Mouse (Mus musculus) frontal cortex, postnatal 10 days (tissue): ENCODE results near the gene Dcst1.

Source experiments
- DNase-seq, 2 experiments: peaks; one replicate each; pipeline ENCODE4 v3.0.0; 2022; ENCODE audit warnings: low spot score in 2 of 2, mixed read lengths in 1 of 2

Gene Dcst1

DNA sequence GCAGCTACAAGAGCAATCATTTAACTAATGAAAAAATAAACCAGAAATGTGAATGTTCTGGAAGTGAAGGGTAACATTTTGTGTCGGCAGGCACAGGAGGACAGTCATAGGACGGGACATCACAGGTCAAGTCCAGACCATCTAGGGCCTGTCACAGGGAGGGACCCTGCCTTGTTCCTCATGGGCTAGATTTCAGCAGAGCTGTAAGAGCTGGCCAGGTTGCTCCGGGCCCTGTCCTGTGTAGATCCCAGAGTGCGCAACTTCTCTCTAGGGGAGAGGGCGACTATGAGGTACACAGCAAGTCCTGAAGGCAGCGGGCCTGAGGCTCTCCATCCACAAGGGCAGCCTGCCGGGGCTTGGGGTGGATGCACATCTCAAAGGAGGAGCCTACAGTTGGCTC lies 3.4 kb downstream of the Dcst1 start, which contains the start of gene Dcst2:
TSS of gene Dcst2 (plus strand) at position 301 of the 400 bp plus-strand sequence.
- no peak for DNase-seq

DNA sequence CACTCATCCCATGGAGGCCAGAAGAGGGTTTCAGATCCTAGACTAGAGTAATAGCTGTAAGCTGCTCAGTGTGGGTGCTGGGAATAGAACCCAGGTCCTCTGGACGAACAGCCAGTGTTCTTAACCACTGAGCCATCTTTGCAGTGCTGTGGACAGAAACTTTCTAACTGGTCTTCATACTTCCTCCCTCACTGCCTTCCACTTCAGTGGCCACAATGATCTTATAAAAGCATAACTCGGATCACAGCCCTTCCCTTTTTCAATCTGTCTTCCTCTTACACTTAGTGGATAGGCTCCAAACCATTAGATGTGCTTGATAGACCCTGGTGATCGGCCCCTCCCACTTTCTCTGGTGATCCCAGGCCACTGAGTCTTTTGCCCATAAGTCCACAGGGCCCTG lies 4.8 kb downstream of the Dcst1 start:
- no peak for DNase-seq

DNA sequence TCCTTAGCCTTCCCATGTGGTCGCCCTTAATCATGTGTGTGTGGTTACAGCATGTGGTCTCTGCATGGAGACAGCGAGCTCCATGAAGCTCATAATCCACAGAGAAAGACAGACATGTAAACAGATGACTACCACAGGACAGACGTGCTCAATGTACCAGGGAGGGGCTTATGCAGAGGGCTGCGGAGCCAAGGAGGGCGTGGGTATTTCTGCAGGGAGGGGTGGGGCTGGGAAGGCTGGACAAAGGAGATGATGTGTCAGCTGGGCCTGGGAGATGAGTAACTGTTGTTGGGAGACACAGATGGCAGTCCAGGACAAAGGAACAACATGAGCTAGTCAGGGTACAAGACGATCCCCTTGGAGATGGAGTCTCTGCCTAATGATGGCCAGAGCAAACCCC lies 5.4 kb downstream of the Dcst1 start:
- no peak for DNase-seq

DNA sequence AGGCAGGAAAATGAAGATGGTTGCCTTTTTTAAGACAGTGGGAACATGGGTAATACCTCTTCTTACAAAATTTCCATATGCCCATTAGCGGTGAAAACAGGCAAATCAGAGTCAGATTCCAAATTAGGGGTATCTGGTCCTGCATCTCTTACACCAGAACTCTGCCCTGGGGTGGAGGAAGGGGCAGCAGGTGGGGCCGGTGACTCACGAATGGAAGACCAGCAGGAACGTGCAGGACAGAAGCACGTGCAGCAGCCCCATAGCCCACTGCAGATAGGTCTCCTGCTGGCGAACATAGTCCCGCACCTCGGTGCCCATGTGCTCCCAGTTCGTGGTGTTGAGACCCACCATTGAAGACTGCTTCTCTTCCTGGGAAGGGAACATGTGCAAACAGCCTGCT lies 9.0 kb downstream of the Dcst1 start:
- no peak for DNase-seq

DNA sequence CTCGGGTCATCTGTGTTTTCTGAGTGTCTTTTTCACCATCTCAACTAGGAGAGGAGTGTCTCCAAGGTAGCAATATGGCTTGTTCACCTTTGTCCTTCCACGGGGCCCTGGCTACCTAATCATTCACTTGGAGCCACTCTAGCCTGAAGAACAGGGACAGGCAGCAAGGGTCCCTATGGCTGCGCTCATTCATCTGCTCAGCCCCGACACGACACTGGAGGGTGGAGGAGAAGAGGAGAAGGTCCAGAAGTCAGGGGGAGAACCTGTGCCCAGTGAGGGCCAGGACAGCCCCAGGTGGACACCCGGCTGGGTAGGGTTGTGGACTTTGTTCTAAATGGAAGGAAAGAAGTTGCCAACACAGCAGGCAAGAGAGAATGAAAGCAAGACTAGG lies 9.5 kb downstream of the Dcst1 start:
- no peak for DNase-seq

DNA sequence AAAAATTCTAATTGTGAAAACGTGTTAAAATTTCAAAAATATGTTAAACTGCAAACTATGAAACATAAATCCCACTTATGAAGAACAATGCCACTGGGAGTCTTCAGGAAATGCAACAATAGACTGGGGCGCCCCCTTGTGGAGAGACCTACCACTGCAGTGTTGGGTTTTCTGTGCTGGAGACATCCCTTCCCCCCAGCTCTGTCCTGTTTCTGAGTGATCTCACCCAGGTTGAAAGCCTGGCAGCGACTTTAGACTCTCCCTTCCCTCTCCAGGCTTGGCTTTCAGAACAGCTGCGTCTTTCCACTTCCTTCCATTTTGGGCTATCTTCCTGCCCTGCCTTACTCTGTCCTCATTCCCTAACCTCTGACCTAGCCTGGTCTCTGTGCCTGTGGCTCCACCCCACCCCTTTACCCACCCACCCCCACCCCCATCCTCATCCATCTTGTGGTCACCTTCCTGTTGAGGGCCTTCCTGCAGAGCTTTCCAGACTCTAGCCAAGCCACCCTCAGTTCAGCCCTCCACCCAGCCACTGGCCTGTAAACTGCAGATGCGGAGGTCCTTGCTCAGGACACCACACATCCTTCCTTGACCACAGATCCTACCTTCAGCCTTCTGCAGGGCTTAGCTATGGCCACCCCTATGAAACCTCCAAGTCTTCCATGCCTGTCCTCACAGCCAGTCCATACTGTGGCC lies 10.1 kb downstream of the Dcst1 start:
- peak in 1 of 2 experiments; percentile 75 for DNase-seq

DNA sequence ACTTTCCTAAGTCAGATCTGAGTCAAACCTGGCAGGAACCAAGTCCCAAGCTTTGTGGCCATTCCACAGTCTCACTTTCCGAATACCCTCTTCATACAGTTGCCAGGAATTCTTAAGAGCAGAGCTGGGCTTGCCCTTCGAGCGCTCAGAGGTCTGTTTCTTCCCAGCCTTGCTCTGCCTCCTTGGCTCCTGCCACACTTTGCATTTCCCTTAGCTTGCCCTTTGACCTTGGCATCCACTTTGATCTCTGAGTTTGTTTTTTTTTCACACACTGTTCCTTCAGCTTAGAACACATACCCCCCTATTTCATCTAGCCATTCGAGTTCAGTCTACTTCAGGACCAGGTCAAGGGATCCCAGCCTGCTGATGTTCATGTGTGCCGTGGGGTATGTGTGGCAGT lies 13.8 kb downstream of the Dcst1 start:
- DNase-seq = no peak

DNA sequence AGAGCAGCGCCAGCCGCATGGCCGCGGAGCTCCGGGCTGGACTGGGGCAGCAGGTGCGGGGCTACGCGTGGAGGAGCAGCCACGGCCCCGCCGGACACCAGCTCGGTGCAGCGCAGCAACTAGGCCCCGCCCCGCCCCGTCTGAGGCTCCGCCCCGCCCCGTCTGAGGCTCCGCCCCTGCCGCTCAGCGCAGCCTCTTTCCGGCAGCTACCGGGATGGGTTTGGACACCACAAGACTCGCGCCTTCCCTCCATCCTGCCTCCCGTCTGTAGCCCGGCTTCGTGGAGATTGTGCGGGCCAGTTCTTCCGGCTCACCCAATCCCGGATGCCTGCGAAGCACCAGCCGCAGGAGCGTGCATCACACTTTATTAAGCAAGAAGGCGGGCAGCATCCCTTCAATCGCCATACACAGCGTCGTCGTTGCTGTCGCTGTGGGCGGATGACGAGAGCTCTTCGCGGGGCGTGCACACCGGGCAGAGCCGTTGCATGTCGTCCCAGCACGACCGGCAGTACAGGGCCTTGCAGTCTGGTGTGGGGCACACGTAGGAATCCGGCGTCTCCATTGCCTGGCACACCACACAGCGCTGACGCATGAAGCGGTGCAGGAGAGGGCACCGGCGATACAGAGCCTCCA lies 15.1 kb downstream of the Dcst1 start, which contains the start of gene Adam15:
TSS of gene Adam15 (minus strand) at position 128 of the 633 bp plus-strand sequence.
- peak; percentile 83 to 86 for DNase-seq

DNA sequence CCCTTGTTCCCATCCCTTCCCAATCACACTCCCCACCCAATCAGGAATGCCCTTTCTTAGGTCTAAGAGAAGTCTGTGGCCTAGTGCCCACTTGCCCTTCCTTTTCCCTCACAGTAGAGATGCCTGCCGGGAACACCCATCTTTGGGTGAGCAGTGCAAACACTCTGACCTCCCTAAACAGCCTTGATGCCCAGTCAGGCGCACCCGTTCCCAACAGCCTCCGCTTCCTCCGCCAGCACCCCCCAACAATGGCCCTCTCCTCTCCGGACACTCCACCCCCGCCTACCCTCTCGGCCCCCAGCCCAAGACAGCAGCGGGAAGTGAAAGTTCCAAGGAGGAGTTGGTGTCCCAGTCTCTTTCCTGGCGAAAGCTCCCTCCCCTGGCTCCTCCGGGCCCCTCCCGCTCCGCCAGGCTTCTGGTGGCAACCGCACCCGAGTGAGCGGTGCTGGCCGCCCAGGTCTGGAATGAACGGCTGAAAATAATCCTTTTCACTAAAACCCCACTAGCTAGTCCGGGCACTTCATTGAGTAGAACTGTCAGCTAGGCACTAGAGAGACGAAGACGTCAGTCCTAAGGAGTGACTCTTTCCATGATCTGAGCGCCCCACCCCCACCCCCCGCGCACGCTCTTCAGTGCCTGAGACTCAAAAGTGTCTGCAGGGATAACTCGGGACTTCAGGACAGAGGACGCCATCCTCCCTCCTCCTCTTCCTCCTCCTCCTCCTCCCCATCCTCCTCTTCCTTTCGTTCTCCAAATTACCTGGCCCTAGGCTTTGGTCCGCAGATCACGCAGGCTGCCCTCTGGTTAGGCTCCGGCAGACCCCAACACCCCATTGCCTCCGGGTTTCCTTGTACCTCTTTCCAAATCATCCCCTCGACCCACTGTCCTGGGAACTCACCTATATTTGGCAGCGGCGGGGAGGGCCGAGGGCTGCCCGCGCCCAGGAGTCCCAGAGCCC lies 15.9 kb downstream of the Dcst1 start:
- no peak for DNase-seq

DNA sequence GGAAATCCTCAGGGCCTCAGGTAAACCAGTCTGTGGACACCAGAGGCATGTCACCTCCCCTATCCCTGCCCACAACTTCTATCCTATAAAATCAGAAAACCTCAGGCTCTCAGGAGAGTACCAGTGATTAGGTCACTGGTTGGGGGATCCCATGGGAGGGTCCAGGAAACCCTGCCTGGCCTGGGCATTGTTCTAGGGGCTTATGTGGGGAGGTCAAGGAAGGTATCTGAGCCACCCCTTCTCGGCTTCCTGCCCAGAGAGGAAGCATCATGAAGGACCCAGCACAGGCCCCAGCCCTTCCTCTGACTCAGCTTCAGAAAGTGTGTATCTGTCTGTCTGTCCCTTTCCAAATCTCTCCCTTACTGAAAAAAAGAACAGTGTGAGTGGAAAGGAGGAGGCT lies 17.1 kb downstream of the Dcst1 start:
- no peak for DNase-seq

DNA sequence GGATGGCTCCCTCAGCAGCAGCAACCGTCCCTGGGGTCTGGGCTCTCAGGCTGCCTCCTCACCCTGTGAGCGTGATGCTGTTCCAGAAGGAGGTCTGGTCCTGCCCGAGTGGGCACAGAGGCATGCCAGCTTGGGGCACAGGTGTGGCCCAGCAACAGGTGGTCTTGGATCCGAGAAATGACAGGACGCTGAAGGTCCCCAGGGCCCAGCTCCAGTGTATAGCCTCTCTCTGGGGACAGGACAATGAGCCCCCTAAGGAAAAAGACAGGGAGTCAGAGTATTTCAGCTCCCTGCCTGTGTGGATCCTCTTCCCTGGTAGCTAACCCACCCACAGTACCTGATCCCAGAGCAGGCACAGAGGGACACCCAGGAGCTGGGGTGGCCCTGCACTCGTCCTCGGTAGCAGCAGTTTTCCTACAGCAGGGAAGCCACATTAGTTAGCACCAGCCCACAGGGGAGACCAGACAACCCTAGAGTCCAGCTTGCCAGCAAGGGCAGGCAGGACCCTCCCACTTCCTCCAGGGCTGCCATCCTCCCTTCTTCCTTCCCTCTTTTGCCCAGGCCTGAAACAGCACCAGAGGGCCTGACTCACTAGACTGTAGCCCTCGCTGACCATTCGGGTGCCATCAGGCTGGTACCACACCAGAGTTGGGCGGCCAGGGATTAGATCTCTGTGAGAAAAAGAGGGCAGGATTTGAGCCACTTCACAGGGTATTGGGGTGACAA lies 18.1 kb downstream of the Dcst1 start:
- DNase-seq = no peak

DNA sequence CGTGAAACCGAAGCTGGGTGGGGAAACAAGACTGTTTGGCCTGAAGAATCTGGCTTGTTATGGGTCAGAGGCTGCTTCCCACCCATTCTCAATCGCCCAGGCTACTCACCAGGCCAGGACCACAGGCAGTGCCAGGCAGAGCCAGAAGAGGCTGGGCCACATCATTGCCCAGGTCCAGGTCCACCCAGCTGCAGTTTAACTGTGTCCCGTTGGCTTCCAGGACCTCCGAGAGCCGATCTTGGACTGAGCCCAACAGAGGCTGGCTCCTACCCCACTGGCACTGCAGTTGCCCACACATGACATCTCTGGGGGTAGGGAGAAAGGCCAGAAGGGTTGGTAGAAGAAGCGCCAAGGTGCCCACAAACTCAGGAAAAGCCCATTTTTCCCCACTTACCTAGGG lies 21.8 kb downstream of the Dcst1 start:
- no peak for DNase-seq

DNA sequence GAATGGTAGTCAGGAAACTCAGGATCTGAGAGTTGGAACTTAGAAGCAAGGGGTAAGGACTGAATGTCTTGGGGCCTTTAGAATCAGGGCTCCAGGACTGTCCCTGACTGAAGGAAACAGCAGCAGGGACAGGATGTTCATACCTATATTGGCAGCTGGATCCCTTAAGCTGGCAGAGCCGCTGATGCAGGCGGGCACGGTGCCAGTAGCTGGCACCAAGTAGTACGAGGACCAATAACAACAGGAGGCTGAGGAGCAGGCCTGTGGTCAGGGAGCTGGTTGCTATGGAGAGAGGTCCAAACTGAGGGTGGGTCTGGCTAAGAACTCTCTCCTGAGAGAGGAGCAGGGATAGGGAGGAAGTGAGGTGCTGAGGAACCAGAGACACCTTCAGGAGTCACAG lies 23.3 kb downstream of the Dcst1 start:
- no peak for DNase-seq

DNA sequence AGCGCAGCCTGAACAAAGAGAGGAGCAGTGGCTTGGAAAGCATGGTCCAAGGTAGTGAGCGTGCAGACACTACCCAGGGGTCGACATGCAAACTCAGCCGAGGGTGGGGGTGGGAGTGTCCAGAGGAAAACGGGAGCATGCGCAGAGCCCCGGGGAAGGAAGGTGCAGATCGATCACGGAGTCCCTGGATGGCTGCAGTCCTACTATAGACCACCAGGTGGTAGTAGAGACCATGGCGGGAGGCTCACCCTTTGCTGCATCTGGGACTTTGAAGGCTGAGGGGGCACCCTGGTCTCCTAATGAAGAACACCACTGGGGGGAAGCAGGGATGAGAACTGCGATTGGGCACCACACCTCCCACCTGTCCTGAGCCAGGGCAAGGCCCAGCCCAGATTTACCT lies 24.6 kb downstream of the Dcst1 start:
- DNase-seq = peak in 1 of 2 experiments; percentile 79

DNA sequence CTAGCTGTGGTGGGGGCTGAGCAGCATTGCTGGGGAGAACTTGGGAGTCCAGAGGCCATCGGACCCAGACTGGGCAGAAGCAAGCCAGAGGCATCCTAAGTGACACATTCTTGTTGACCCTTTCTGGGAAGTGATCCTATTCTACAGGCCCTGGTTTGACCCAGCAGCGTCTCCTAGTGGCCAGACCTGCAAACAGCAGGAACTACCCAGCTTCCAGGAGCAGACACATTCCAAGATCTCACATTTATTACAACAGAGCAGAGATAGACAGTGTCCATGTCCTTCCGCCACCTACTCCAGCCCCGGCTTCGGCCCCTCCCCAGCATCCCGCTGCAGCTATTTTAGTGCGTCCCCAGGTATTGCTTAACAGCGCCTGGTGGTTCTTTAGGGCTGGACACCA lies 25.6 kb downstream of the Dcst1 start:
- no peak for DNase-seq

DNA sequence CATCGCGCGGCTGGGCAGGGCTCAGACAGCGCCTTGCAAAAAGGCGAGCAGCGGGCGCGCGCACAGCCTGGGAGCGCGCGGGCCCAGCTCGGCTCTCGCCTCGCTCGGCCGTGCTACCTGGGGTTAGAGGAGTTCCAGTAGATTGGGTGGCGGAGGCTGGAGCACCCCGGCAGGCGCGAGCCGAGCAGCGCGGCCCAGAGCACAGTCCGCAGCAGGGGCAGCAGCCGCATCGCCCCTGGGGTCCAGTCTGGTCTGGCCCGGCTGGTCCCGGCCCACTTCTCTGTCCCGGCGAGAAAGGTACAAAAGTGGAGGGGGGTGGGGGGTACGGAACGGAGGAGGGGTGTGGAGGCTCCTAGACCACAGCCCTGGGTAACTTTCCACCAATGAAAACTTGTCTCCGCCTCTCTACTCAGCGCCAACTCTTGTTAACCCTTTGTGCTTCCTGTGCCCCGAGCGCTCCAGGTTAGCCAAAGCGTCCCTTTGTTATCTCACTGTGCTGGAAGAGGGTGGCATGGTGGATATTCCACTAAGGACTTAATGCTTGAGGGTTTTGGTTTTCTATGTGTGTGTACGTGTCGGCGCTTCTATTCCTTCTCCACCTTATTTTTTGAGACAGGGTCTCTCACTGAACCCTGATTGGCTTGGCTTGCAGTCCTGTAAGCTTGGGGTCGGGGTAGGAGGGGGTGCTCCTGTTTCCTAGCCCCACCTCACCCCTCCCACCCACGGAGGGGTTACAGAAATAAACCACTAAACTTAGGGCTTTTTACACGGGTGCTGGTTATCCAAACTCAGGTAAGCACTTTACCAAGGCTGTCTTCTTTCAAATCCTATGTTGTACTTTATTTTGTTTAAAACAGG lies 27.1 kb downstream of the Dcst1 start, which contains the start of gene Efna4:
TSS of gene Efna4 (minus strand) at position 308 of the 858 bp plus-strand sequence.
- DNase-seq = no peak

DNA sequence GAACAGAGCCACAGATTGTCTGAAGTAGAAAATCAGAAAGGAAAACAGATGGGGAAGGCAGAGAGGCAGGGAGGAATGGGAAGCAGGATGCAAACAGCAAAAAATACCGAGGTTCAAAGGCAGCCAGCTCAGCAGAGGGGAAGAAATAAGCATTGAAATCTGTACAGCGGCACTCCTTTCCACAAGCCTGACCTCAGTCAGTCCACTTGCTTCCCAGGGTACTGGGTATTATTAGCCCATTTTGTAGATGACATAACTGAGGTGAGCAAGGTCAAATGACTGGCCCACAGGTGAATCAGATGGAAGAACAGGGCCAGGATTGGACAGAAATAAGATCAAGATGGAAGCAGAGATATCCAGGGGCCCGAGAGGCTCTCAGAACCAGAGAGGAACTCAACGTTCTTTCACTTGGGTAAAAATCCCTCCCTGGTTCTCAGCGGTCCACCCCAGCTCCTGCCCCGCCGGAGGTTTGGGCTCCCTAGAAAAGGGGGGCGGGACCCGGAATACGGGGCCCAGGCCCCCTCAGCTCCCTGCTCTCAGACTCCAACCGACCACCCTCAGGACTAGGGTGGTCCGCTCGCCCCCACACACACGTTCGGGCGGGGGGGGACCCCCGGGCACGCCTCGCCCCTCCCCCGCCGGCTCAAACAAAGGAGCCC lies 27.9 kb downstream of the Dcst1 start:
- DNase-seq = no peak

DNA sequence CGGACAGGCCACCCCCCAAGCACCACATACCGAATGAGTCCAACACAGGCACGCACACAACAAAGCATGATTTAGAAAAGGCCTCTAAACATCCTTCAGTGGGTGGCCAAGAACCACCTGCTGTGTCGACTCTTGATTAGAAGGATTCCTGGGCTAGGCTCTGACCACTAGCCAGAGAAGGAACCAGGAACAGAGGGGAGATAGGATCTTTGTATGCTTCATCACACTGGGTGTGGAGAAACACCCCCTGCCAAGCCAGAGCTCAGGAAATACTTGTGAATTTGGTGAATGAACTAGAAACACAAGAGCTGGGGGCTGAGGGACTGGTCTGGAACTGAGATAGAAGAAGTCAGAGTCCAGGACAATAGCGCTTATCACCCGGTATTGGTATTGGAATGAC lies 28.5 kb downstream of the Dcst1 start:
- DNase-seq = no peak

DNA sequence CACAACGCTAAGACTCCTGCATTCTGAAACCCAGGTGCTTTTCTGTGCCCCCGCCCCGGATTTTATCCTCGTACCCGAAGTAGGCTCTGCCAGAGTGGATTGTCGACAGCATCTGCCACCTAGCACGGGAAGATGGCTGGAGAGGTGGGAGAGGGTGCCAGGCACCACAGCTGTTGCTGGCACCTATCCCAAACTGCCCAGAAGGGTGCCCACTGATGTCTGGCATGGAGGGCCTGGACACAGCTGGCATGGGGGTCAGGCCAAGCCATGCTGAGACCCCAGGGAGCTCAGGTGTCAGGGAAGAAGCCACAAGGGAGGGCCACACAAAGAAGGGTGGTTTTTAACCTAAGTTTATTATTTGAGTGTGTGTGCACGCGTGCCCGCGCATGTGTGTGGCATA lies 32.0 kb downstream of the Dcst1 start:
- no peak for DNase-seq

DNA sequence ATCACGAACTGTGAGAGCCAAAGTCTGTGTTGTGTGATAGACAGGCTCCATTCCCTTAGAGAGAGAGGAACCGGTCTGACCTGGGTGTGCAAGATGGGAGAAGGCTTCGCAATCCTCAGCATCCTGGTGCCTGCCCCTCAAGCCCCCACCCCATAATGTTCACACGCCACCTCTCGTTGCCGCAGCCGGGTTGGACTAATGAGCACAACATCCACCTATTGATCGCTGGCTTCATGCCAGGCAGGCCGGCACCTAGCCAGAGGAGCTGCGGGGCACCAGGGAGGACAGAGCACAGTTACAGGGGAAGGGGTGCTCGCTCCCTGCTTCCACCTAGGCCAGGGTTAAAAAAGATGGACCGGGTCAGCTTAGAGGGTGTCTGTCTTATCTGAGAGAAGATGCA lies 32.6 kb downstream of the Dcst1 start:
- DNase-seq = no peak
